Mouse (Mus musculus): Measurements from ENCODE around the gene Icam2. TPM values are rescaled to one million over a fixed set of nuclear protein-coding genes. Genes with fewer than 3 reads are reported as not detected.

Icam2 gene
- total and polyA plus RNA-seq, 3 experiments: 15.3 to 40.1 (median 26.7) TPM

DNA sequence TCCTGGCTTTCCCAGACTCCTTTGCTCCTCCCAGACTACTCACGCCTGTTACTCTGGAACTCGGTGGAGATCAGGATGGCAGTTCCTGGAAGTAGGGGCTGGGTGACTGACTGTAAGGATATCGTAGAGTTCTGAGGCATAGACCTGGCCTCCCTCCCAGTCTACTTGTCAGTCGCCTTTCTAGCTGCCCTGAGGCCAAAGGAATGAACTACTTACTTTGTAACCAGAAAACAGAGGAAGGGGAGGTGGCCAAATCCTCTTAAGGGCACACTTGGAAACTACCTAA lies 5.4 kb upstream of the Icam2 start:
- Histone ChIP-seq H3K4me2 (ENCODE audit: insufficient read depth, low read depth, poor library complexity, severe bottlenecking) (no peak overlapping the region), H3K27ac (ENCODE audit: insufficient read depth, low read depth) (no peak overlapping the region), H3K27me3 (replicated peaks) (no peaks in the 10 kb centered on the region), H3K4me1 (ENCODE audit: control insufficient read depth in 1 of 2, insufficient read depth in 2 of 2) (peaks cover under 1 to 18% of the 10 kb centered on the region in 2 experiments; a peak in 2 of 4 replicates), H3K9ac (ENCODE audit: insufficient read depth, low read depth) (no peak overlapping the region), H3K9me3 (replicated peaks; ENCODE audit: low read length) (no peaks in the 10 kb centered on the region), H3K4me3 (replicated peaks in 1 of 3; ENCODE audit: low read depth in 2 of 3, low read length in 2 of 3, poor library complexity in 1 of 3) (no peak overlapping the region), H3K36me3 (replicated peaks in 1 of 2; ENCODE audit: control insufficient read depth in 1 of 2, insufficient read depth in 1 of 2, low read length in 1 of 2) (peaks cover 42 to 66% of the 10 kb centered on the region in 2 experiments), H3K79me2 (replicated peaks; ENCODE audit: control insufficient read depth, extremely low read depth, insufficient read depth, poor library complexity, severe bottlenecking) (no peaks in the 10 kb centered on the region)
- TF ChIP-seq TCF12 (IDR thresholded peaks at IDR 0.05; ENCODE audit: low read depth, low read length) (no peak), UBTF (IDR thresholded peaks at IDR 0.05; ENCODE audit: low read depth, low read length) (no peak), MEF2A (IDR thresholded peaks at IDR 0.05; ENCODE audit: borderline replicate concordance, low read depth, low read length) (no peak), MYC (IDR thresholded peaks at IDR 0.05; ENCODE audit: low read depth, low read length) (no peak), MAX (IDR thresholded peaks at IDR 0.05; ENCODE audit: low read length) (no peak), ZC3H11A (IDR thresholded peaks at IDR 0.05; ENCODE audit: low read depth, low read length) (no peak), PAX5 (IDR thresholded peaks at IDR 0.05; ENCODE audit: low read length) (no peak), POLR2AphosphoS2 (IDR thresholded peaks at IDR 0.05; ENCODE audit: low read depth, low read length) (no peak), CHD1 (IDR thresholded peaks at IDR 0.05; ENCODE audit: low read depth, low read length) (no peak), MAZ (IDR thresholded peaks at IDR 0.05; ENCODE audit: low read depth, low read length) (no peak), USF2 (conservative IDR thresholded peaks at IDR 0.05; ENCODE audit: low read depth, low read length) (no peak)
- dilution Hi-C loops (cut with MboI; ENCODE audit: extremely low pct_ligation_motif_present, extremely low pct_unique_long_range_greater_than_20kb, low sequenced_read_pairs): no loop called here
- in situ Hi-C loops (cut with MboI; ENCODE audit: low pct_ligation_motif_present, low pct_unique_long_range_greater_than_20kb, low sequenced_read_pairs): loop anchor here (5.0 kb wide), 1 partner anchor 66 kb away; no protein-coding TSS in a partner anchor
- DNase-seq (ENCODE audit: extremely low read depth): no peak

DNA sequence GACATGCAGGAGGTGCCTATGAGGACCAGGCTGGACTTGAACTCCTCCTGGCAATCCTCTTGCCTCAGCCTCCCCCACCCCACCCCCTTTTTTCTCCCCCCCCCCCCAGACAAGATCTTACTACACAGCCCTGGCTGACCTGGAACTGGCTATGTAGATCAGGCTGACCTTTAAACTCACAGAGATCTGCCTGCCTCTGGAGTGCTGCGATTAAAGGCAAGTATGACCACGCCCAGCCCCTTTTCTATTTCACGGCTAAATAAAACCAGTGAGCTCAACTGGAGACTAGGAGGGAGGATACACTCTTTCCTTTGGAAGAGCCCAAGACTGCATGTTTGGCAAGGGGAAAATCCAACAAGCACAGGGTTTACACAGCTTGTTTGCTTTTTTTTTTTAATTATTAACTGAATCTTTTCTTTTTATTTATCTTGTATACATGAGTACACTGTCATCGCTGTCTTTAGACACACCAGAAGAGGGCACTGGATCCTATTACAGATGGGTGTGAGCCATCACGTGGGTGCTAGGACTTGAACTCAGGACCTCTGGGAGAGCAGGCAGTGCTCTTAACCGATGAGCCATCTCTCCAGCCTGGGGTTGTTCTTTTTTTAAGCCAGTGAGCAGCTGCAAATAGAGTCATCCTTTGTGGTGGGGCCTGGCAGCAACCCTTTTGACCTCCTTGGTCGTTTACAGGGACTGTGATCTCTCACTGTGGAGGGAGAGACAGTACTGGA lies 4.9 kb upstream of the Icam2 start:
- H3K4me2 ChIP-seq (ENCODE audit: insufficient read depth, low read depth, poor library complexity, severe bottlenecking): no peak overlapping the region
- dilution Hi-C loops (cut with MboI; ENCODE audit: extremely low pct_ligation_motif_present, extremely low pct_unique_long_range_greater_than_20kb, low sequenced_read_pairs): no loop called here
- H3K27ac ChIP-seq (ENCODE audit: insufficient read depth, low read depth): no peak overlapping the region
- no peaks in the 10 kb centered on the region for H3K79me2 ChIP-seq (replicated peaks; ENCODE audit: control insufficient read depth, extremely low read depth, insufficient read depth, poor library complexity, severe bottlenecking)
- no peak overlapping the region for H3K9ac ChIP-seq (ENCODE audit: insufficient read depth, low read depth)
- no peaks in the 10 kb centered on the region for H3K27me3 ChIP-seq (replicated peaks)
- no peak for DNase-seq (ENCODE audit: extremely low read depth)
- no peak for TF ChIP-seq MAX (IDR thresholded peaks at IDR 0.05; ENCODE audit: low read length)
- TF ChIP-seq GABPA (IDR thresholded peaks at IDR 0.05; ENCODE audit: insufficient replicate concordance, low read depth, low read length): no peak
- no peak for TF ChIP-seq JUN (IDR thresholded peaks at IDR 0.05; ENCODE audit: insufficient read depth, low read depth, low read length)
- TF ChIP-seq CTCF (conservative IDR thresholded peaks at IDR 0.05 in 1 of 2, IDR thresholded peaks at IDR 0.05 in 1 of 2; ENCODE audit: low read depth in 2 of 2, low read length in 2 of 2): no peak
- no peak overlapping the region for H3K4me3 ChIP-seq (replicated peaks in 1 of 3; ENCODE audit: low read depth in 2 of 3, low read length in 2 of 3, poor library complexity in 1 of 3)
- in situ Hi-C loops (cut with MboI; ENCODE audit: low pct_ligation_motif_present, low pct_unique_long_range_greater_than_20kb, low sequenced_read_pairs): loop anchor here (5.0 kb wide), 1 partner anchor 65 kb away; no protein-coding TSS in a partner anchor
- no peaks in the 10 kb centered on the region for H3K9me3 ChIP-seq (replicated peaks; ENCODE audit: low read length)
- peaks cover 37 to 61% of the 10 kb centered on the region in 2 experiments for H3K36me3 ChIP-seq (replicated peaks in 1 of 2; ENCODE audit: control insufficient read depth in 1 of 2, insufficient read depth in 1 of 2, low read length in 1 of 2)
- H3K4me1 ChIP-seq (ENCODE audit: control insufficient read depth in 1 of 2, insufficient read depth in 2 of 2): peaks cover 3 to 23% of the 10 kb centered on the region in 2 experiments; a peak in 2 of 4 replicates
